Mouse (Mus musculus) inflammation-experienced regulatory T-cells, adult 6 months (primary cell): ENCODE results near the gene Syde2. TPM values are rescaled to one million over a fixed set of nuclear protein-coding genes. Genes with fewer than 3 reads are reported as not detected.

Experiments used
- ATAC-seq: one replicate; pipeline ENCODE4 v1.8.0; 2017
- polyA plus RNA-seq, 3 experiments: library from polyadenylated mRNA; unstranded; fragments of 100-300 nt; shearing (Covaris generic); gene quantifications; one replicate each; pipeline ENCODE4 v1.2.1; 2017

Gene Syde2
- polyA plus RNA-seq, 3 experiments from 2014 or later, result 0.13 TPM; not detected in 2

DNA sequence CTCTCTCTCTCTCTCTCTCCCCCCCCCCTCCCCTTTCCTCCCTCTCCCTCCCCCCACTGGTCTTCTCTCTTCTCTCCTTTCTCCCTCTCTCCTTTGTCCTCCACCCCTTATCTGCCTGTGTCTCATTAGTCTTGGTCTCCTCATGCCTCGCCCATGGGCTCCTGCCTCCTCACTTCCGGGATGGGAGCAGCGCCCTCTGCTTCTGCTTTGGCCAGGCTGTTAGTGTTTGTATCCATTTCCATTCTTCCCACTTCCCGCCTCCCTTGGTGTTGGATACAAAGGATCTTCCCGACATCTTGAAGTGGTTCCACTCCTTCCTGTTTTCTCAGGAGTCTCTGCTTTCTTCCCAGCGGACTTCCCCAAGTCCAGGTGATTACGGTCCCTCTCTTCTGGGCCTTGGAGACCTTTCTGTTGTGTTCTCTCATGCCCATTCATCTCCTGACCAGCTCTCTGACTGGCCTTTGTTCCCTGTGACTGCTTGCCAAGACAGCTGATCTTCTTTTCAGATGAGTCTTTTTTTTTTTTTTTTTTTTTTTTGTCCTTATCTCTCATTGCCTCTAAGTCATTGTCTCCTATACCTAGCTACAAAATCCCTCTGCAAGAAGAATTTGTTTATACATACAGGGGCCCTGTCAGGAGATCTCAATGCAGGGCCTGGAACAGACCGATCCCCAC is 24.0 kb downstream of the Syde2 start:
- no peak for ATAC-seq

DNA sequence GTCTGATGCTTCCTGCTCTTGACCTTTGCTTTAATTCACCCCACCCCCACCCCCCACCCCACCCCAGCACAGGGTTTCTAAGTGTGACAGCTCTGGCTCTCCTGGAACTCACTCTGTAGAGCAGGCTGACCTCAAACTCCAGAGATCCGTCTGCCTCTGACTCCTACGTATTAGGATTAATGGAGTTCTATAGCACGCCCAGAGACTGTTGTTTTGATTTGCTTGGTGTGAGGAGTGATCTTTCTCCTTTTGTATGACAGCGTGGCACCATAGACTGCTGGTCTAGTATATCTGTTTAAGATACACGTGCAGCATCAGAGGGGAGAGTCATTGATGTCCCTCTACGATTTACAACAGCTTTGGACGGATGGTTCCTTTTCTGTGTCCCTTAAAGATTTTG is 25.8 kb downstream of the Syde2 start:
- no peak for ATAC-seq

DNA sequence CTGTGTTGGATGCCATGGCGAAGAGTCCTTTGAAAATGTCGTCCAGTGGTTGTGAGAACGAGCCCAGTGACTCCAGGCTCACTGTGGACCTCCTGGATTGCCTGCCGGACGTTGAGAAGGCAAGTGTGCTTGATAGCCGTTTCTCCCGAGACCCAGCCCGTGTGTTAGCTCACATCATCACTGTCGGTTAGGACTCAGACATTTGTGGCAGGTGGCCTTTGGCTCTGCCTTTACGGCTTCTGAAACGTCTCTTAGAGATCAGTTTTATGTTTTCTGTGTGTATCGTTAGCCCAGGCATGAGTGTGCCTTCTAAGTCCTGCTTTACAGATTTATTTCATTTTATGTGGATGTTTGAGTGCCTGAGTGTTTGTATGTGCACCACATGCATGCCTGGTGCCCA is 26.7 kb downstream of the Syde2 start:
- no peak for ATAC-seq

DNA sequence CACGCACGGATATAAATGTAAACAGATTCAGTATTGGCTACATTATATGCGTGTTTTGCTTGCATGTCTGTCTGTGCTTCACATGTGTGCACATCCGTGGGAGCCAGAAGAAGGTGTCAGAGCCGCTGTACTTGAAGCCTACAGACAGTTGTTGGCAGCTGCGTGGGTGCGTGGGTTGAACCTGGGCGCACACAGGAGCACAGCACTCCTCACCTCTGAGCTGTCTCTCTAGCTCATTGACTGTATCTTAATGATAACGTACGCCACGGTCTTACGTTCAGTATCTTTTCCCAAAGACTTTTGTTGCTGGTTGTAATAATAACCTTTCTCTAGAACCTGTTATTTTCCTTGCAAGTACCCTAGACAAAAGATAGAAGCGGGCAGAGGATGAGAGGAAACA is 29.3 kb downstream of the Syde2 start:
- no peak for ATAC-seq

DNA sequence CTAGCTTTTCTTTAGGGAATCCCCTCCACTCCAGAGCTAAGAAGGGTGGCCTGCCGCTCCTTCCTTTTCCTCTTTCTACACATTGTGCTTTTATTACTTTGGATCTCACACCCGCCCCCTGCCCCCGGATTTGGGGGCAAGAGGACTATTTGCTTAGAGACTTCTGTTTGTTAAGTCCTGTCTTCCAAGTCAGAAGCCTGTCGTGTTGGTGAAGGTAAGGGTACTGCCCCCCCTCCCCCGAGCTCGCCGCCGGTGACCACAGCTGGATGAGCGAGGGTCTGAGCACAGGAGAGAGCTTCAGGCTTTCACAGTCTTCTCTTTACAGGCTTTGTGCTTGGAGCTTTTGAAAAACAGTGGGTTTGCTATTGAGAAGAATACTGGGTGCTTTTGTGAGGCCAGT is 29.9 kb downstream of the Syde2 start:
- no peak for ATAC-seq

DNA sequence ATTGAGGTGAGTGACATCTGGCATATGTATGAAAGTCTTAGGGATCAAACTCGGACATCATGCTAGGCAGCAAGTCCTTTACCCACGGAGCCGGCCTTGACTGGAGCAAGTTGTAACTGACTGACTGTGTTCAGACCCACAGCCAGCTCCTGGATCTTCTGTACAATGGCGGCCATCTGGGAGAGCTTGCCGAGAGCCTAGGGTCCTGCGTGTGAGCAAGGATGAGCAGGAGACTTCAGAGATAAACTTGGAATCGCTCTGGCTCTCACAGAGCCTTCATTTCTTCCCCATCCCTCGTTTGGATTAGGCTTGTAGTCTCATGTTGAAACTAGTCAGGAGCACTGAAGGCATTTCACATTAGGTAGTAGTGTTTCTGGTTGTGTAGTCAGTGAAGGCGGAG is 34.6 kb downstream of the Syde2 start:
- ATAC-seq, result no peak

DNA sequence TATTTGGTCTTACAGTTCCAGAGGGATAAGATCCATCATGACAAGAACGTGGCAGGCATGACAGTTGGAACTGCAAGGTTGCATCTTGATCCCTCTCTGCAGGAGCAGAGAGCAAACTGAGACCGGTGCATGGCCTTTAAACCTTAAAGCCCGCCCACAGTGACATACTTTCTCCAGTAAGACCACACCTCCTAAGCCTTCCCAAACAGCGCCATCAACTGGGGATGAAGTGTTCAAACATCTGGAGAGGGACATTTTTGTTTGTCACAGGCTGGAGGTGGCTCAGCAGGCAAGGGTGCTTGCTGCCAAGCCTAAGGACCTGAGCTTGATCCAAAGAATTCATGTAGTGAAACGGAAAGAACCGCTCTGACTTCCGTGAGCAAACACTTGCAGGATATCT is 37.1 kb downstream of the Syde2 start:
- no peak for ATAC-seq

DNA sequence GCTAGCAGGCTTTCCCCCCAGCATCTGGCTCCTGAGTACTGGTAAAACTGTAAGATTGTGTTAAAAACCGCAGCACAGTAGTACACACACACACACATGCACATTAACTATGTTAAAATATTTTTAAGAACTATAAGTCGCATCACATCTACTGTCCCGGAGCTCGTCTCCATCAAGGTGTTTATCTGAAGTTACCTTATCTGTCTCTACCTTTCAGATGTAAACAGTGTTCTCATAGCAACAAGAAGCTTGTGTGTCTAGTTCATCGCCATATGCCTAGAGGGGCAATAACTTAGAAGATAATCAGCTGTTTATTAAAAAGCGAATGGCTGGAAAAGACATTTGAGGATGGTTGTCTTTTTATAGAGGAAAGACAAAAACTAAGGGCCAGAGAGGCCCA is 37.8 kb downstream of the Syde2 start:
- no peak for ATAC-seq

DNA sequence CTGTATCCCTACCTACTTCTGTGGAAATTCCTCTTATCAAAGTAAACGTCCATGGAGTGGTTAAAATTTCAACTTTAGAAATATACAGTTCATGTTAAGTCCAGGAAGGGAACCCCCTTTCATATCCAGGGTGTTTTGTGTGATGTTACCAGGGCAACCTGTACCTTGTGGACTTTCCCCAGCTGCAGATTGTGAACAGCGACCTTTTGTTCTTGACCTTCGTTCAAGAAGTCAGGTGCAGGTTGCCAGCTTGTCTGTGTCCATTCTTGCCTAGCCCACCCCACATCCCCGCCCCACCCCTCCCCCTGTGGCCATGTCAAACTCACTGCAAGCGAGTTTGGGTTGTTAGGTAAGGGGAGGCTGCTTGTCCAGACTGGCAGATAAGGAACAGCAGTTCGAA is 39.4 kb downstream of the Syde2 start:
- no peak for ATAC-seq

DNA sequence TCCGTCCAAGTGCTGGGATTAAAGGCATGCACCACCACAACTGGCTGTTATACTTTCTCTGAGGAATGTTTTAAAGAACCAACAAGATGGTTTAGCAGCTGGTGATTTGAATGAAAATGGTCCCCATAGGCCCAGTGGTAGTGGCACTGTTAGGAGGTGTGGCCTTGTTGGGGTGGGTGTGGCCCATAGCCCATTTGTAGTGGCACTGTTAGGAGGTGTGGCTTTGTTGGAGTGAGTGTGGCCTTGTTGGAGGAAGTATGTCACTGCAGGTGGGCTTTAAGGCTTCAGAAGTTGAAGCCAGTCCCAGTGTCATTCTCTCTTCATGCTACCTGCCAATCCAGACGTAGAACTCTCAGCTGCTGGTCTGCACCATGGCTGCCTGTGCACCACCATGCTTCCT is 40.7 kb downstream of the Syde2 start:
- no peak for ATAC-seq

DNA sequence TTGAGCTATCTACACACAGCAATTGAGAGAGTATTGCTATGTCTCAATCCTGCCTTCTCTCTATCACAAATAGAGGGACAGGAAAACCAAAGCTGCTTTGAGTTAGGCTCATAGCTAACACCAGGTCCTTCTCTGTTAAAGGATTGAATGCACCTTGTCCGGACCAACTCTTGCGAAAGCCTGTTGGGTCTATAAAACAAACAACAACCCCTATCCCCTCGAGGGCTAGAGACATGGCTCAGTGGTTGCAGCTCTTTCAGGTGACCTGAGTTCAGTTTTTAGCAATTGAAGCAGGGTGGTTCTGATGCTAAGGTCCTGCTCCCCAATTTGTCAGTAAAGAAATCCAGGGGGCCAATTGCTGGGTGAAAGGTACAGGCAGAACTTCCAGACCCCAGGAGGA is 41.6 kb downstream of the Syde2 start:
- no peak for ATAC-seq

DNA sequence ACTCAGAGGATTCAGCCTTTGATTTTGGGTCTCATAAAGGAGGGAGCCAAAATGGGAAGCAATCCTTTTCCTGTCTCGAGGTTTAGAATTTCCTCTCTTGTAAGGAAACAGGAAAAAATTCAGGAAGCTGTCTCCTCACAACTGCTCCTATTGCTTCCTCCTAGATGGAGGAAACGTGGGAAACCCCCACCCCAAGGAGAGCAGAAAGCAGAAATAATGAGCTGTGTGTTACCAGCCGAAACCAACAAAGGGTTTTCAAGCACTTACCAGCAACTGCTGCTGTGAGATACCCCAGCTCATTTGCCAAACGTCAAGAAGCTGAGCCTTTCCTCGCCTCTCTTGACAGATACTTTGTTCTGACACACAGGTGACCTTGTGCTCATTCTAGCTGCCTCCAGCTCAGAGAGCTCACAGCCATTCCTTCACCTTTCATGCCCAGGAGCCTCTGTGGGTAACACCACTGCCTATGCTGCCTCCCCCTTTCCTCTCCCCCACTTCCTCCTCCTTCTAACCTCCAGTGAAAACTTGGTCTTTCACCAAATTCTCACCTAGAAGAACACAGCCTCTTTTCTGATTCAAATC is 42.7 kb downstream of the Syde2 start:
- ATAC-seq, result no peak

DNA sequence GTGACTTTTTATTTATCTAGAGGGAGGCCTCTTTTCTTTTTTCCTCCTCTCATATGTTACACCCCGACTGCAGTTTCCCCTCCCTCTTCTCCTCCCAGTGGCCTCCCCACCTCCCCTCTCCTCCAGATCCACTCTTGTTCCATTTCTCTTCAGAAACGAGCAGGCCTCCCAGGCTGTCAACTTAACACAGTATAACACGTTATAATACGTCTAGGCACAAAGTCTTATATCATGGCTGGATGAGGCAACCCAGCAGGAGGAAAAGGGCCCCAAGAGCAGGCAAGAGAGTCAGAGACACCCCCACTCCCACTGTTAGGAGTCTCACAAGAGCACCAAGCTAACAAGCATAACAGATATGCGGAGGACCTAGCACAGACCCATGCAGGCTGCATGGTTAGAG is 45.3 kb downstream of the Syde2 start:
- no peak for ATAC-seq

DNA sequence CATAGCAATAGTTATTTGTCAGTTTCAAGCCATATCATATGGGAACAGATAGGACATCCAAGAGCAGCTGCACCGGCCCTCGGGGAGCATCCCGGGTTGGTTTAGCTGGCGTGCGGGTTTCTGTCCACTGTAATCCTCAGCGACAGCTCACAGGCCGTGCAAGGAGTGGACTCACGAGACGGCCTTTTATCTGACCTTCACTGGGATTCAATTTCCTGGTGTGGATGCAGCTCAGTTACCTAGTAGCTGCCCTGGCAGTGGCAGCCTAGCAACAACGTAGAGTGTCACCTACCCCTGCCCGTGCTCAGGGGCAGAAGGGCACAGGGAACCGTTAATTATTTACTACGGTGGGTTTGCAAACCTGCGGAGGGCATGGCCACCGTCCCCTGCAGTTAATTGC is 50.2 kb downstream of the Syde2 start:
- ATAC-seq, result no peak

DNA sequence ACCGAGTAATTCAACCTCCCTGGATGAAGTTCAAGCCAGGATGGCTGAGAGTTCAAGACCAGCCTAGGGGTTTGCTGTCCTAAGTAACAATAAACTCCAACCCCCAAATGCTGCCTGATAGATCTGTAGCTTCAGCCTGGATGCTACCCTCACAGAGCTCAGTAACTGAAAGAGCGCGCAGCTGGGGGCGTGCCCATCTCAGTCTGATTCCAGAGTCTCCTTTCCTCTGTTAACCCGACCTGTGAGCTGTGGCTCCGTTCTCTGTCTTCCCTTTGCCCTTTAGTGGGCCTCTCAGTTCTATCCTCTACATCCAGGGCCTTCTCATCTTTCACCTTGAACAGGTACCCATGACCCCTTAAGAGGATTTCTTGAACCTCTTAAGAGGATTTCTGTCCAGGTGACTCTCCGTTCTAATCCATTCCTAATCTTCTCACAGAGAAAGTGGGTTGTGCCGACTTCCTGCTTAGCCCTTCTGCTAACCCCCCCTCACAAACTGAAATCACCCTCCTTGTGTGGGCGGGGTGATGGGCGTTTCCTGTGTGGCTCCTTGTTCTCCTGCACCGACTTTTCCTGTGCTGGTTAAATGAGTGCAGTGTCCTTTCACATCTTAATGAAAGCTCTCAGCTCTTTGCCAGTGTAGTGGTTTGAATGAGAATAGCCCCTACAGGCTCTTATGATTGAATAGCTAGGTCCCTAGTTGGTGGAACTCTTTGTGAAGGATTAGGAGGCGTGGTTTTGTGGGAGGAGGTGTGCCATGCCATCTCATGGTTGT is 51.6 kb downstream of the Syde2 start:
- peak; percentile 80 for ATAC-seq

DNA sequence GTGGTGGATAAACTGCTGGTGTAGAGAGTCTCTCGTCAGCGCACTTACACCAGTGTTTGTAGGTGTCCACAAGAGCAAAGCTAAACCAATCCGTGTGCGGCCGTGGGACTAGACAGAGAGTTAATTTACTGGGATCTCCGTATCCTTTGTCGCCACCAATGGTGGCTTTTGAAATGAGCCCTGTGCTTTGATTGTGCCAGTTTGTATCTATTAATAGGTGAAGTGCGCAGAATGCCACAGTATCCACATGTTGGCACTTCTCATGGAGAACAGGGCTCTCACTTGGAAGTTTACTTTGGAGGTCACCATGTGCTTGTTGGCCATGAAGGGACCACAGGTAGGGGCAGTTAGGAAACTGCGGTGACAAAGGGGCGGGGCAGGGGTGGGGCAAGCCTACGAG is 53.7 kb downstream of the Syde2 start:
- ATAC-seq, result no peak

DNA sequence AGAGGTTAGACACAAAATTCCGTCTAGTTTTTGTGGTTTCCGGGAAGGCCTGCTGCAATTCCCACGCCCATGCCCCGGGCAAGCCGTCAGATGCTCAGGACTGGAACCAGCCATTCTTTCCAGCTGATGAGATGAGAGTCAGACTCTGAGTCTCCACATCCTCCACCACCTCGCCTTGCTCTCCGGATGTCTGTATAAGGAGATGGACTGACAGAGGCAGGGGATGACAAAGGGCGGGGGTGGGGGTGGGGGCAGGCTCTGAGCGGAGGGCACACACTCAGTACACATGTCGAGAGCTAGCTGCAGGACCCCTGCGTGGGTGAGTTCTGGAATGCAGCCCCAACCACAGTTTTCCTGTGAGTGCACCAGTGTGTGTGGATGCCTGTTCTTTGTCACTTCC is 57.3 kb downstream of the Syde2 start:
- ATAC-seq, result peak; percentile 93

DNA sequence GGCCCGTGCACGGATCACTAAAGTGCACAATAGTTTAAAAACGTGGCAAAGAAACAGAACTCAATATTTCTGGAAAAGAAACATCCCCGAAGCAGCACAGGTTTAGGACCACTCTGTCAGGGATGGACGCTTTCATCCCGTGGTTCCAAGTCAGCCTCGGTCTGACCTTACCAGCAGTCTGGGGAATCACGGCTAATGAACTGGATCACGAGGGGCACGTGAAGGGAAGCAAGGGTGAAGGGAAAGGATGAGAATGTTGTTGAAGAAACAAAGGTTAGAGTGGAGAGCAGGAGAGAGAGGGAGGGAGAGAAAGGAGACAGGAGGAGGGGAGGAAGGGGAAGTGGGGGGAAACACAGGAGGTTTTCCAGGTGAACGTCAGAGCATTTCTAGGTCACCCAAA is 58.4 kb downstream of the Syde2 start:
- no peak for ATAC-seq

DNA sequence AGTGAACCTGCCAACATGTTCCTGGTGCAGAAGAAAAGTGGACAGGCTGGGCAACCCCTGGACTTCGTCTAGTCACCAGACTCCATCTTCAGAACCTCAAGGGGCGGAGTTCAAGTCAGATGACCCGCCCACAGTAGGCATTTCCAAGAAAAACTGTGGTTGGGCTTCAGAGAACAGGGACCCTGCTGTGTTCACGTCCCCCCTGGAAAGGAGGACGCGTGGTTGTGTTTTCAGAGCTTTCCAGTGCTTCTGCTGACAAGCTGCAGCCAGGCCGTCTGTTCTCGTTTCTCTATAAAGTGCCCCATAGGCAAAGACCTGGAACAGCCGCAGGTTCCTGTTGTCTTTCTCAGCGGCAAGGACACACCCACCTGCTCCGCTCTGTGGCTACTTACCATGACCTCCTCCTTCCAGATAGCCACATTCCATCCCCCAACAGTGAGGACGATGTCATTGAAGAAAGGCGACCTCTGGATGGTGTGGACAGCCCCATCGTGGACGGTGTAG is 60.1 kb downstream of the Syde2 start:
- ATAC-seq, result no peak

DNA sequence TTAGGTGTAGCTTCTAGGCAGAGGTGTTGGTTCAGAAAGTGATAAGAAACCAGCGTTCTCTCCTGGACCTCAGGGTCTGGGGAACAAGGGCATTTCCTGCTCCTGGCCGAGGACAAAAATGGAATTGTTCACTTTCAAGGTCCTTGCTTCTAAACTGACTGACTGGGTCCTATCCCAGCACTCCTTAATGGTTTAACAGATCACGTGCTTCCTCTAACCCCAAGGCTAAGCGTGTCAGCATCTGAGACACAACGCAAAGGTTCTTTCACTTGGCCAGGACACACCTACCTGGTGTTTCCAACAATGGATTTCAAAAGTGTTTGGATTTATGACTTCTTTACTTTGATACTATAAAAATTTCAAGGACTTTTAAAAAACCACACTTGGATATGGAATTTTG is 62.3 kb downstream of the Syde2 start:
- ATAC-seq, result no peak

DNA sequence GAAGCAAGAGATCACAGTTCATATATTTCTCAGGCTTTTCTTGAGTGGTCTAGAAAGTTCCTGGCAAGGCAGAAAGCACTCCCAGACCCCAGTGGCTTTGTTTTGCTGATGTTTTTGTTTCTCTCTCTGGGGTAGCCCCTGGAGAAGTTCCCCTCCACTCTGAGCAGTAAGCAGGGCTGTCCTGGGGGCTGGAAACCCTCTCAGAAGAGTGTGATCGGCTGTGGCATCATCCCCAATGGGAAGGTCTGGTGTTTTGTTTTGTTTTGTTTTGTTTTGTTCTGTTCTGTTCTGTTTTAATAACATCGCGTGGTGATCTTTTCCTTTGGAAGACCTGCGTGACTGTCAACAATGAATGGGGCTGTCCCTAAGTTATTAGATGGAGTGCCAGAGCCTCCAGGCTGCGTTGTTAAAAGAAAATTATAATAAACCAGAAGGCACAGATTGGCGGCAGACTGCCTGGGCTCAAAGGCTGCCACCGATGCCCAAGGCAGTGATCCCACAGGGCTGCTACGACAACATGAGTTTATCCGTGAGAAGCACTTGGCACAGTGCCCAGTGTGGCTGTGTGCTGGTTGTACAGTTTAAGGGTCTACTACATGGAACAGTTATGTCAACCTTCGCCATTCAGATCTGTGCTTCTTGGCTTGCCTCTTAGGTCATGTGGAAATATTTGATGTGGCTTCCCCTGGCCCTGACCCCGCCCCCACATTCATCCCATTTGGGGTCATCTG is 63.8 kb downstream of the Syde2 start:
- ATAC-seq, result no peak

DNA sequence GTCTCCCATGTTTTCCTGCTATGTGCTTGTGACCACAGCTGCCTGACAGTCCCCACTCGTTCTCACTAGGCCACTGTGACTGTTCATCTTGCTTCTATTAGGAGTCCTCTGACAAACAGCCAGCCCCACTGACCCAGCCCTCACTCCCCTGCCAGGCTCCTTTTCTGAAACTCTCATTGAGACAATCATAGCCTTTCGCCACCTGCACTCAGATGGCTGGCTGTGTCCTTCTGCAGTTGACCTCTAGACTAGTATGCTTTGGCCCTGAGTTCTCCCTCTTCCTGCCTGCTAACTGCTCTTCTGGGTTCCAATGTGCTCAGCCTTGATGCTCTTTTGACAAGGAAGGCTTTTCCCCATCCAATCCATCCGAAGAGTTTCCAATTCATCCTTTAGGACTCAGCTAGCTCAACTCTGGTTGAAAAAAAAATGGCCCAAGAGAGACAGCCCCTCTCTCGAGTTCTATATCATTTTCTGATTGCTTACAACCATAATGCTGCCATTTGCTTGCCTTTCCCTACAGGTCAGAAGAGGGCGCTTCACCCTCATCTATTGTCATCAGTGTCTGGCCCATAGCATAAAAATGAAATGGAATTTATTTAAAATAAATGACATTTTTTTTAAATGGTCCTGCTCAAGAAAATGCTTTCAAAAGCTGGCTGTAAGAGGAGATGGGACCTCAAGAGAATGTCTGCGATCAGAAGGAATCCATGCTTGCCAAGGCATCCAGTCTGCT is 65.6 kb downstream of the Syde2 start:
- no peak for ATAC-seq

DNA sequence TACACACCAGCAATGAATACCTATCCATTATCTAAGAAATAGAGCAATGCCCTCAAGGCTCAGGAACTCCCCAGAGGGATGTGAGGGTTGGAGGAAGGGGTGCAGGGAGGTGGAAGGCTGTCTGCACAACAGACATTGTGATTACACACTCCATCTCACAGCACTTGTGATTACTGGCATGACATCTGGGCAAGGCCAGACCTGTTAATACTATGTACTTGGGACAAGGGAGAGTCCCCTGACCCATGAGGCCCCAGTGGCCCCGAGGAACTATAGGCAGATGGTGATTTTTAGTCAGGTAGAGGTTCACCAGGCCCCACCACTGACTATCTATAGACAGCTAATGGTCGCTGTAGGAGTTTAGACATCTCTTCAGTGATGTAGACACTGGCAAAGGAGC is 66.2 kb downstream of the Syde2 start:
- no peak for ATAC-seq
